Mouse (Mus musculus) layer of hippocampus, adult 9-10 months (tissue): ENCODE results near the gene Enpp3.

Experiments used
- DNase-seq: peaks from one replicate; pipeline ENCODE4 v3.0.0; 2022; ENCODE audit warnings: low spot score

Gene Enpp3

GRCm38 (mm10) chr10:24842676-24843075, at the start of gene Enpp3:
Enpp3 (minus strand) TSS chr10:24842823.
- DNase-seq = no peak

- no peak for DNase-seq
Observed at GRCm38 (mm10) chr10:24888343-24888742, 45.7 kb upstream of the Enpp3 start.

GRCm38 (mm10) chr10:24886008-24886407, 43.4 kb upstream of the Enpp3 start:
- DNase-seq = no peak

- DNase-seq = no peak
Observed at GRCm38 (mm10) chr10:24873624-24874023, 31.0 kb upstream of the Enpp3 start.

GRCm38 (mm10) chr10:24869760-24870290, 27.2 kb upstream of the Enpp3 start, which contains the start of gene Med23:
Med23 (plus strand) TSS chr10:24869986.
- peak; percentile 99 for DNase-seq

GRCm38 (mm10) chr10:24864434-24864833, 21.8 kb upstream of the Enpp3 start:
- no peak for DNase-seq

- DNase-seq = no peak
Observed at GRCm38 (mm10) chr10:24863146-24863545, 20.5 kb upstream of the Enpp3 start.

- no peak for DNase-seq
Observed at GRCm38 (mm10) chr10:24841998-24842397, 625 bp downstream of the Enpp3 start.

GRCm38 (mm10) chr10:24840795-24841194, 1.8 kb downstream of the Enpp3 start:
- DNase-seq = no peak

- no peak for DNase-seq
Observed at GRCm38 (mm10) chr10:24836366-24837038, 6.1 kb downstream of the Enpp3 start.

GRCm38 (mm10) chr10:24835702-24836342, 6.8 kb downstream of the Enpp3 start:
- no peak for DNase-seq

- no peak for DNase-seq
Observed at GRCm38 (mm10) chr10:24834634-24835371, 7.8 kb downstream of the Enpp3 start.

GRCm38 (mm10) chr10:24832306-24832705, 10.3 kb downstream of the Enpp3 start:
- DNase-seq = no peak

- DNase-seq = no peak
Observed at GRCm38 (mm10) chr10:24831377-24832095, 11.1 kb downstream of the Enpp3 start.

GRCm38 (mm10) chr10:24830448-24830847, 12.2 kb downstream of the Enpp3 start:
- DNase-seq = no peak

- DNase-seq = no peak
Observed at GRCm38 (mm10) chr10:24828136-24828535, 14.5 kb downstream of the Enpp3 start.

- DNase-seq = no peak
Observed at GRCm38 (mm10) chr10:24826130-24826529, 16.5 kb downstream of the Enpp3 start.

- DNase-seq = no peak
Observed at GRCm38 (mm10) chr10:24825456-24826081, 17.1 kb downstream of the Enpp3 start.

GRCm38 (mm10) chr10:24824621-24825020, 18.0 kb downstream of the Enpp3 start:
- DNase-seq = no peak

GRCm38 (mm10) chr10:24823697-24824535, 18.7 kb downstream of the Enpp3 start:
- DNase-seq = no peak

- DNase-seq = no peak
Observed at GRCm38 (mm10) chr10:24823265-24823664, 19.4 kb downstream of the Enpp3 start.
